Mouse (Mus musculus): Measurements from ENCODE around the gene Matn1. TPM values are rescaled to one million over a fixed set of nuclear protein-coding genes. Genes with fewer than 3 reads are reported as not detected.

Gene Matn1
- total and polyA plus RNA-seq, 2 experiments from 2014 or later = not detected

DNA sequence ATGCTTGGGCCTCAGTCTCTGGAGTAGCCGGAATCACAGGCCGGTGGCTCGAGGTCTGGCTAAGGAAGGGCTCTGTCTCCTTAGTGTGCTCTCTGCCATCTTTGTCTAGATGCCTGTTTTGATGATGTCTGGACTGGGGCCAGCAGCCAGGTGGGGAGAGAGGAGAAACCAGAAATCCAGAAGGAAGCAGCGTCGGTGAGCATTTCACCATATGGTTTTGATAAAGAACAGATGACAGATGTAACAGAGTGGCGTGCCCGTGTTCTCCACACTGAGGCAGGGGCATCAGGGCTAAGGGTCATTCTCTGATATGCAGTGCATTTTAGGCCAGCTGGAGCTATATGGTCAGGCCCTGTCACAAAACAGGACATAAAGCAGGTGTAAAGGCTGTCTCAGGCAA is 43.4 kb upstream of the Matn1 start:
- DNase-seq (ENCODE audit: low spot score) (no peak), ATAC-seq (ENCODE audit: insufficient read depth, low read depth) (no peak)
- no peak overlapping the region for H3K4me3 ChIP-seq (ENCODE audit: low read depth, low read length)
- H3K36me3 ChIP-seq (replicated peaks; ENCODE audit: control insufficient read depth, insufficient read depth, low read length) = no peaks in the 10 kb centered on the region
- TF ChIP-seq CTCF (IDR thresholded peaks at IDR 0.05; ENCODE audit: low read depth) (no peak), EP300 (IDR thresholded peaks at IDR 0.05; ENCODE audit: low read depth) (no peak)
- 66% methylated on average over 7 of the region's 7 CpGs for WGBS
- H3K27ac ChIP-seq (ENCODE audit: low read depth) = no peak overlapping the region
- no peaks in the 10 kb centered on the region for H3K9me3 ChIP-seq (replicated peaks; ENCODE audit: control insufficient read depth, low read length)
- no peak overlapping the region for H3K9ac ChIP-seq (replicated peaks; ENCODE audit: low read depth, low read length)
- H3K4me2 ChIP-seq (ENCODE audit: low read depth, low read length) = no peak overlapping the region
- no peaks in the 10 kb centered on the region for H3K27me3 ChIP-seq (ENCODE audit: control insufficient read depth, insufficient read depth, low read length)
- peaks cover 13% of the 10 kb centered on the region; the same call in 1 of the 2 replicates for H3K4me1 ChIP-seq (ENCODE audit: control insufficient read depth, insufficient read depth)

DNA sequence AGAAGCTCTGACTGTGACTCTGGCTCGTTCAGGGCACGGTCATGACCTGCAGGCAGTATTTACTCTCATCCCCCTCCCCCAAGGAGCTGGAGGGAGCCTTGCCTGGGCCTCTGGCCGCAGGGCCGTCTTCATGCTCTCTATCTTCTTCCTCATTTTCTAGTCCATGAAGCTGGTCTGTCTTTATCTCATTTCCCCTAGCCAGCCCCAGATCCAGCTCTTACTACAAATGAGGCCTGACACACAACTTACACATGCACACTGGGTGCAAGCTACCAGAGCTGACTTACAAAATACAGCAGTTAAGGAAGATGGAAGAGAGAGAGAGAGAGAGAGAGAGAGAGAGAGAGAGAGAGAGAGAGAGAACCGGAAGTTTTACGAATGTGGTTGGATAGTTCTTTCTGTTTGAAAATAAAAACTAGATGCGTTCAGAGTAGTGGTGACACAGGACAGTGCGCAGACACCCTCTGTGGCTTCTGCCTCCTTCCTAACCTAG is 41.9 kb upstream of the Matn1 start:
- TF ChIP-seq EP300 (IDR thresholded peaks at IDR 0.05; ENCODE audit: low read depth) = no peak
- TF ChIP-seq CTCF (IDR thresholded peaks at IDR 0.05; ENCODE audit: low read depth) = no peak
- no peak for DNase-seq (ENCODE audit: low spot score)
- H3K27me3 ChIP-seq (ENCODE audit: control insufficient read depth, insufficient read depth, low read length) = no peaks in the 10 kb centered on the region
- no peak overlapping the region for H3K4me2 ChIP-seq (ENCODE audit: low read depth, low read length)
- H3K9me3 ChIP-seq (replicated peaks; ENCODE audit: control insufficient read depth, low read length) = no peaks in the 10 kb centered on the region
- H3K36me3 ChIP-seq (replicated peaks; ENCODE audit: control insufficient read depth, insufficient read depth, low read length) = no peaks in the 10 kb centered on the region
- H3K27ac ChIP-seq (ENCODE audit: low read depth) = no peak overlapping the region
- H3K4me3 ChIP-seq (ENCODE audit: low read depth, low read length) = no peak overlapping the region
- peaks cover 13% of the 10 kb centered on the region; the same call in 1 of the 2 replicates for H3K4me1 ChIP-seq (ENCODE audit: control insufficient read depth, insufficient read depth)
- no peak for ATAC-seq (ENCODE audit: insufficient read depth, low read depth)
- no peak overlapping the region for H3K9ac ChIP-seq (replicated peaks; ENCODE audit: low read depth, low read length)
- 60% methylated on average over 8 of the region's 8 CpGs for WGBS

DNA sequence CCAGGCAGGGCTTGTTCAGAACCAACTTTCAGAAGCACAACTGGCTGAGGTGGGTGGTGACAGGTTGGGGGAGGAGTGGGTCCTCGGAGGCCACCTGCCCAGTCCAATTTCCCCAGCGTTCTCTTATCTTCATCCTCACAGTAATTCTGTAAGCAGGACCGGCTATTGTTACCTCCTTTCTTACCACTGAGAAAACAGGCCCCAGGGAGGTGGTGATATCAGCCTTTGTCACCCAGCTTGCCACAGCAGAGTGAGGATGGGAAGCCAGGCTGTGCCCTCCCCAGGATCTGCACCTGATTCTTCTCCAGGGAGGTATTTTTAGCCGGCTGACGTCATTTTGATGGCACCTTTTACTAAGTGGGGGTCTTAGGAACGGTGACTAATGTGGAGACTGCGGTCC is 39.2 kb upstream of the Matn1 start:
- Histone ChIP-seq H3K9ac (replicated peaks; ENCODE audit: low read depth, low read length) (no peak overlapping the region), H3K27me3 (ENCODE audit: control insufficient read depth, insufficient read depth, low read length) (no peaks in the 10 kb centered on the region), H3K36me3 (replicated peaks; ENCODE audit: control insufficient read depth, insufficient read depth, low read length) (no peaks in the 10 kb centered on the region), H3K4me1 (ENCODE audit: control insufficient read depth, insufficient read depth) (peaks cover 14% of the 10 kb centered on the region), H3K9me3 (replicated peaks; ENCODE audit: control insufficient read depth, low read length) (no peaks in the 10 kb centered on the region), H3K4me3 (ENCODE audit: low read depth, low read length) (no peak overlapping the region), H3K4me2 (ENCODE audit: low read depth, low read length) (no peak overlapping the region), H3K27ac (ENCODE audit: low read depth) (no peak overlapping the region)
- ATAC-seq (ENCODE audit: insufficient read depth, low read depth) (no peak), DNase-seq (ENCODE audit: low spot score) (no peak)
- WGBS = 28% methylated on average over 7 of the region's 7 CpGs
- TF ChIP-seq EP300 (IDR thresholded peaks at IDR 0.05; ENCODE audit: low read depth) = no peak
- TF ChIP-seq CTCF (IDR thresholded peaks at IDR 0.05; ENCODE audit: low read depth) = no peak

DNA sequence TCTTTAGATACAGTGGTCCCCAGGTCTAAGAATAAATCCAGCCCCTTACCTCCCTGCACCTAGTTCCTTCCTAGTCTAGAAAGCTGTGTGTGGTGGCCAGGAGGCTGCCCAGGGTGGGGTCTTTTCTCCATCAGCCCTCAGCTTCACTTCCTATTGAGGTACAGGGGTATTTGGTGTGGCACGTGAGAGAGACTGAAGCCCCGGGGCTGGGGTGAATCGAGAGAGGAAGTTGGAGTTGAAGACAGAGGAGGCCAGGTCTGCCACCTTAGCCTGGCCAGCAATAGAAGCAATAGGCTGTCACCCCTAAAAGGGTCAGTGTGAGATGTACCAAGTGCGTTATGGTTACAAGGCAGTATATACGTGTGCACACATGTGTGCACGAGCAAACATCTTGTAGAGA is 38.3 kb upstream of the Matn1 start:
- no peak for DNase-seq (ENCODE audit: low spot score)
- no peak for TF ChIP-seq CTCF (IDR thresholded peaks at IDR 0.05; ENCODE audit: low read depth)
- TF ChIP-seq EP300 (IDR thresholded peaks at IDR 0.05; ENCODE audit: low read depth) = no peak
- H3K4me2 ChIP-seq (ENCODE audit: low read depth, low read length) = no peak overlapping the region
- H3K9ac ChIP-seq (replicated peaks; ENCODE audit: low read depth, low read length) = no peak overlapping the region
- H3K36me3 ChIP-seq (replicated peaks; ENCODE audit: control insufficient read depth, insufficient read depth, low read length) = no peaks in the 10 kb centered on the region
- ATAC-seq (ENCODE audit: insufficient read depth, low read depth) = no peak
- H3K4me3 ChIP-seq (ENCODE audit: low read depth, low read length) = no peak overlapping the region
- no peaks in the 10 kb centered on the region for H3K9me3 ChIP-seq (replicated peaks; ENCODE audit: control insufficient read depth, low read length)
- 79% methylated on average over 6 of the region's 6 CpGs for WGBS
- no peak overlapping the region for H3K27ac ChIP-seq (ENCODE audit: low read depth)
- peaks cover 12% of the 10 kb centered on the region for H3K4me1 ChIP-seq (ENCODE audit: control insufficient read depth, insufficient read depth)
- H3K27me3 ChIP-seq (ENCODE audit: control insufficient read depth, insufficient read depth, low read length) = no peaks in the 10 kb centered on the region

DNA sequence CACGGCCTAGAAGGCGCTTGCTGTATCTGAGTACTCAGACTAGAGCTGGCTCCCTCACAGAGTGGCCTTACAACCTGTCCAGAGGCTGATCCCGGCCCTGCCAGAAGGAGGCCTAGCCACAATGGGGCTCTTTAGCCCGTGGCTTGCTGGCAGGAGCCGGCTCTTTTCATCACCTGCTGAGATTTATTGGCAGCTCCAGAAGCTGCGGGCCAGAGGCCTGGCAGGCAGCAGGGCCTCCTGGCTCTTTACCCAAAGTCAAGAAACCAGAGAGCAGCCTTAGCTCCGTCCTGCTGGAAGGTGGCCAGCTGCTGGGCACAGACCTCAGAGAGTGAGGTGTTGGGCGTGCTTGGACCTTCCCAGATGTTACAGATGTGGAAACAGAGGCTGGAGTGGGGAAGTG is 37.9 kb upstream of the Matn1 start:
- Histone ChIP-seq H3K9ac (replicated peaks; ENCODE audit: low read depth, low read length) (no peak overlapping the region), H3K4me2 (ENCODE audit: low read depth, low read length) (no peak overlapping the region), H3K27ac (ENCODE audit: low read depth) (no peak overlapping the region), H3K36me3 (replicated peaks; ENCODE audit: control insufficient read depth, insufficient read depth, low read length) (no peaks in the 10 kb centered on the region), H3K27me3 (ENCODE audit: control insufficient read depth, insufficient read depth, low read length) (no peaks in the 10 kb centered on the region), H3K4me3 (ENCODE audit: low read depth, low read length) (no peak overlapping the region), H3K9me3 (replicated peaks; ENCODE audit: control insufficient read depth, low read length) (no peaks in the 10 kb centered on the region), H3K4me1 (ENCODE audit: control insufficient read depth, insufficient read depth) (peaks cover 12% of the 10 kb centered on the region)
- no peak for TF ChIP-seq EP300 (IDR thresholded peaks at IDR 0.05; ENCODE audit: low read depth)
- TF ChIP-seq CTCF (IDR thresholded peaks at IDR 0.05; ENCODE audit: low read depth) = no peak
- WGBS = 33% methylated on average over 8 of the region's 8 CpGs
- DNase-seq (ENCODE audit: low spot score) (no peak), ATAC-seq (ENCODE audit: insufficient read depth, low read depth) (peak; percentile 18; the same call in 1 of the 2 replicates)

Data from heart, postnatal 0 days (tissue).